Mouse (Mus musculus): ENCODE measurements at regions not wholly inside any gene's neighbourhood (a gene's known extent, or its start where the extent isn't known, plus 50 kb on each side); places are given as distances from the start of the nearest gene placed in this dataset.

DNA sequence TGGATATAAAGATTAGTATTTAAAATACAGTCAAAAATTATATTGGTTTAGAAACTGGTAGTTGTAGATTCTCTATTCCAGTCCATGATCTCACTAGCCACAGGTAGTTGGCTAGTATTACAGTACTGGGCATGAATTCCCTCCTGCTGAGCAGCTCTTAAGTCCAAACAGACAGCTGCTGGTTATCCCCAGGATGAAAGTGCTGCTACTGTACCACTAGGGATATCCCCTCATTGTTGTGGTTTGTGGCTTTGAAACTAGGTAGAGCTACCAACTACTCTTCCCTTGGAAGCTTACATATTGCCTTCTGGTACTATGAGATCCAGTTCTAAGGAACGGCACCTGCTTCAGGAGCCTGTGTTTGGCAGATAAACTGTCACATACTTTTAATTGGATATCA lies 97.9 kb upstream of the Pter start:
- DNase-seq (ENCODE audit: low read depth), result no peak

DNA sequence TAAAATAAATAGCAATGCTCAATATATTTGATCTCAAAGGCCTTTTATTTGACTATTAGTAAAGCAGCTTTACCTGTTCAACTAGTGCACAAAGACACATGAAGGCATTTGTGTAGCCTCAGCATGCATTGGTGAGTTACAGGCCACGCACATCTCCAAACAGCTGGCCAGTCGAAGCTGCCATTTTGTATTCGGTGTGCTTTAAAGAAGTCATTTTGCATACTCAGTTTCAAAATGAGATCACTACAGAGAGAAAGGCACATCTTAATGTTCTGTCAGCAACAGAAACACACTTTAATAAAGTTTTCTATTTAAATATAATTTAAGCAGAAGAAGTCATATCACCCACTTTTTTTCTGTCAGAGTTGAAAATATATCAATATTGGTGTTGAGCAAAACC lies 90.3 kb upstream of the Pter start:
- no peak for DNase-seq (ENCODE audit: low read depth)

DNA sequence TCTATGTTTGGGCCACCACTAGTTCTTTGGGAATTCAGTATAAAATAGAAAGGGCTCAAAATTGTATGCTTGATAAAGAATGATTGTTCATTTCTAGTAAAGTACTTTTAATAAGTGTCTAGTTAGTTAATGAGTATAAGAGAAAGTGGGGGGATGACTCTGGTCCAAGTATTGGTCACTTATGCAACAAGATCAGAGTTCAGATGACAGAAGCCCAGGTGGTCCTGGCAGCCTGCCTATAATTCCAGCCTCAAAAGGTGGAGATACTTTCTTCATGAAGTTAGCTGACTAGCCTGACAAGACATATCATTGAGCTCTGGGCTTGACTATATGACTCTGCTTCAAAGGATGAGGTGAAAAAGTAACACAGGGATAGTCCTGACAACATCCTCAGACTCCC lies 57.3 kb upstream of the Pter start:
- no peak for DNase-seq (ENCODE audit: low read depth)

DNA sequence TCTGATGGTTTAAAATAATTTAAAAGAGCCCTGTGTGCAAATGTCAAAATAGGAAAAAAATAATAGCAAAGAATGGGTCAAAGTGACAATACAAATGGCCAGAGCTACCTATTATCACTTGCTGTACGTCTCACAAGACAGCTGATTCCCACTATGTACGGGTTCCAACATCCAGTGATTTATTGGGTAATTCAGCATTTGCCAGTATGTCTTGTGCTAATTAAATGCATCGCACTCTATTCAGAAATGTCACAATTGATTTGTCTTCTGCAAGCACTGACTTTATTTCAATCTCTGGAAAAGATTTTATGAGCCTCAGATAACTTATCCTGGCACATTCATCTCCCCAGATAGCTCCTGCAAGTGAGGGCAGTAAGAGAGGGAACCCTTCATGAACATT lies 55.1 kb upstream of the Pter start:
- DNase-seq (ENCODE audit: low read depth), result no peak

Data from fibroblast of lung, adult 2 months (primary cell).